Mouse (Mus musculus) gastrocnemius, postnatal 36 days (tissue): Measurements from ENCODE around the gene Gpr27. TPM values are rescaled to one million over a fixed set of nuclear protein-coding genes. Genes with fewer than 3 reads are reported as not detected.

ENCODE experiments used
- DNase-seq, 2 experiments: peaks; one replicate each; pipeline ENCODE4 v3.0.0; 2022
- intact Hi-C: fragments of 180-260 bp; cut with DNase I; formaldehyde crosslinking; loops from one replicate; pipeline ENCODE4 v1.15.1; 2025
- total RNA-seq, 2 experiments: library from RNA; stranded (reverse); gene quantifications; 2 replicates each; pipeline ENCODE4 v1.2.3; 2021

The Gpr27 gene
- total RNA-seq, 2 experiments from 2014 or later: 0.66 to 0.96 TPM

- no peak for DNase-seq
Observed at GRCm38 (mm10) chr6:99734666-99735065, 42.2 kb downstream of the Gpr27 start.

DNA sequence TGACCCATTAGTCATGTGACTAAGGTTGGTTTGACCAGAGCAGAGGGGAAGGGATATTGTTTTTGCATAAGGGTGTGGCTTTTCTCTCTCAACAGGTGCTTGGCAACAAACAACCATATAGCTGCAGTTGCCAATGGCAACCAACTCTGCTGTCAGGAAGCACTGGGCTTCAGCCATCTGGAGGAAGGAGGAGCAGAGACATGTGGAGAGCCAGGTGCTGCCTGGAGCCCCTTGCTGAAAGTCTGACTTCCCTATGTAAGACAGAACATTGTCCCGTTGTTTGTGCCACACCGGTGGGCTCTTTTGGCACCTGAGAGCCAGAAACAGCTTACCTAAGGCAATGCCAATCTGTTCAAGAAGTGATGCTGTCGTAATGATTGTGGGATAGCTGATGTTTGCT is 50.4 kb downstream of the Gpr27 start:
- intact Hi-C loops: no loop called here
- no peak for DNase-seq

More at GRCm38 (mm10) chr6:99734666-99735065, 42.2 kb downstream of the Gpr27 start:
- intact Hi-C loops: no loop called here

Other genes with a start within 250 kb of the Gpr27 start
- 10 to 100 TPM; 15.9 to 18.4 TPM for gene Foxp1, start 170.0 kb upstream of the Gpr27 start, total RNA-seq
- 10 to 100 TPM; 24.3 to 29.6 TPM for gene Eif4e3, start 25.9 kb upstream of the Gpr27 start, total RNA-seq
- 1 to 10 TPM; 1.4 to 1.6 TPM for gene Gm20696, start 25.9 kb upstream of the Gpr27 start, total RNA-seq
- not detected for gene Prok2, start 33.7 kb downstream of the Gpr27 start, total RNA-seq